Mouse (Mus musculus) adrenal gland (tissue): ENCODE results near the gene Adh4.
"Not testable (repeated sequence)": the region's sequence is repeated elsewhere in the genome, so short reads cannot be mapped to it uniquely, and the experiment has no call there.

Experiments used
- intact Hi-C: fragments of 180-260 bp; cut with DNase I; formaldehyde crosslinking; loops from one replicate; pipeline ENCODE4 v1.15.1; 2025
- long read RNA-seq, 2 experiments: library from polyadenylated mRNA; unstranded; transcript quantifications; one replicate each; pipeline ENCODE4 v2.0.0; 2020; ENCODE audit warnings: borderline replicate concordance in 1 of 2; ENCODE audit not compliant: insufficient replicate concordance in 1 of 2

Gene Adh4
- long read RNA-seq, experiment 1, partial matches to known transcripts = 1 of 1 reads
- long read RNA-seq, experiment 1, other reads (novel, unspliced or antisense) = 0 of 1 reads
- long read RNA-seq, experiment 2 = 0 reads

- intact Hi-C loops = no loop called here
Measured at GRCm38 (mm10) chr3:138415121-138415690, at the start of gene Adh4. Adh4 (plus strand) TSS chr3:138415466.

- intact Hi-C loops = no loop called here
Measured at GRCm38 (mm10) chr3:138366181-138366580, 49.1 kb upstream of the Adh4 start.

DNA sequence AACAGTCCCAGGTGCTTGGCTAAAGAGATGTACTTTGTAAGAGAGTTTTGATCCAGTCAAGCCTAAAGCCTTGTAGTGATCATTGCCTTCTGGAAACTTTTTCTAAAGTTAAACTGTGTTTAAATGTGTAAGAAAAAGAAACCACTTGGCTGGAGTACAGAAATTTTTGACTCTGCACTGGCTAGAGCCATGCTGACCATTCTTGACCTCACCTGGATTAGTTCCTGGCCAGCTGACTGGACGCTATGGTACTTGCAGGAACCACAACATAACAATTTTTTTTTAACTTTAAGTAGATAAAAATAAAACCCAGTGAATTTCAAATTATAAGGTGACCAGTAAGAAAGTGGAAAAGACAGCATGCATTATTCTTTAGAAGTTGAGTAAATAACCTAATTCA lies 45.7 kb upstream of the Adh4 start:
- intact Hi-C loops = no loop called here

DNA sequence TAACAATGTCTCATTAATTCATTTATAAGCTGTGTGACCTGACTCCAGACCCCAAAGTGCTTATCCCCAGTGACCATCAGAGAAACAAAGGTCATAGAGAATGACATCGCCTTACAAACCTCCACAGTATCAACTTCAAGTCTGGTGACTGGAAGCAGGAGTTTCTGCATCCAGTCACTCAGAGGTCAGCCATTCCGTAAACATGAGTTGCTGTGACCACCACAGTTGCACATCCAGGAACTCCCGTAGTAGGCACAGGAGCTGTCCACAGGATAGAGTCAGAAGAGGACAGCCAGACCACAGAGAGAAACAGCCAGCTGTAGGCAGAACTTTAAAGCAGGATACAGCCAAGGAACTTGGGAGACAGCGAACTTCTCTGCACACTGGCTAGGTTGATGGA lies 45.0 kb upstream of the Adh4 start:
- intact Hi-C loops = not testable (repeated sequence)

GRCm38 (mm10) chr3:138373920-138374319 lies 41.3 kb upstream of the Adh4 start:
- intact Hi-C loops = no loop called here

DNA sequence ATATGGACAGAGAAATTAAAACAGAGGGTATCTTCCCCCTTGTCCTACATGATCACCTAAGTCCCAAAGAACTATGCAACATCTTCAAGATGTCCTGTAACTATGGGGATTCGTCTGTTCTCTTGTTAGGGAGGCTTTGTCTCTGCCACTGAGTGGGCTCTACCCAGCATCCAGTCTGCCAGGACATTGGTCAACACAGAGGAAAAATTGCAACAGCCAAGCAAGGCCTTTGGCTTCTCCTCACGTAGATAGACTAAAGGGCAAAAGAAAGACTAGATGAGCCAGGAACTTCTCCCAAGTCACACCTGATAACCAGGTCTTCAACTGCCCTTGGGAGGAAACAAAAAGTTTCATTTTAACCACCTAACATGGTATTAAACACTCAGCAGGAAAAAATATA lies 40.1 kb upstream of the Adh4 start:
- intact Hi-C loops = no loop called here

DNA sequence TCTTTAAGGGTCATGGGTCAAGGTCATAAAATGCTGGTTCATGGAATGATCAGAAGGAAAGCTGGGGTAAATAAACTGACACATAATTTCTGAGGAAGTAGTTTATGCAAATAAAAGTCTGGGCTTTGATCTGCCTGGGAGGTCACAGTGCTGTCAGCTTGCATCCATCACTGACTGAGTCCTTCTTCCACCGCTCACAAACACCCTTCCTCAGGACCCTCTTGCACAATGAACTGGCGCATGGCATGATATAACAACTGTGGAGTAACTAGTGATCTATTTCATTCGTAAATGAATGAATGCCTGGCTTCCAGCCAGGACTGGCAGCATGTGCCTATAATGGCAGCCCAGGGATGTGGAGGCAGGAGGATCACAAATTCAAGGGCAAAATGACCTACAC lies 34.1 kb upstream of the Adh4 start:
- intact Hi-C loops = no loop called here

DNA sequence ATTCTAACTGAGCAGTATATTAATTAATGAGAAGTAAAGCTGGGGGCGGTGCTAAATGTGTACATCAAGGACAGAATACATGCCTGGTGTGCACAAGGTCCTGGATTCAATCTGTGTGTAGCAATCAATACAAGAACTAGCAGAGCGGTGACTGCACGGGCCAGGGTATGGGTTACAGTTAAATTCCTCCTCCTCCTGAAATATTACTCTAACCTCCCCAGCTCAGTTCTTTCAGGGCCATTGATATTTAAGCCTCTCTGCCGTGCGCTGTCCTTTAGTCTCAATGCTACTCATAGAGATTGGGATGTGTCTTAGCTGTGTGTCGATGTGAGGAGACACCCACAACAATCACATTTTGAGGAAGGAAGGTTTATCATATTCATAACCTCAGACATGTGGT lies 28.1 kb upstream of the Adh4 start:
- intact Hi-C loops = no loop called here

- intact Hi-C loops = loop anchor here (5.0 to 10.0 kb wide), 2 partner anchors 178 to 210 kb away; partner anchors contain the start of gene 4930579F01Rik
Measured at GRCm38 (mm10) chr3:138404872-138405271, 10.4 kb upstream of the Adh4 start.

GRCm38 (mm10) chr3:138405341-138405740 lies 9.9 kb upstream of the Adh4 start:
- intact Hi-C loops = loop anchor here (5.0 to 10.0 kb wide), 2 partner anchors 178 to 211 kb away; partner anchors contain the start of gene 4930579F01Rik

DNA sequence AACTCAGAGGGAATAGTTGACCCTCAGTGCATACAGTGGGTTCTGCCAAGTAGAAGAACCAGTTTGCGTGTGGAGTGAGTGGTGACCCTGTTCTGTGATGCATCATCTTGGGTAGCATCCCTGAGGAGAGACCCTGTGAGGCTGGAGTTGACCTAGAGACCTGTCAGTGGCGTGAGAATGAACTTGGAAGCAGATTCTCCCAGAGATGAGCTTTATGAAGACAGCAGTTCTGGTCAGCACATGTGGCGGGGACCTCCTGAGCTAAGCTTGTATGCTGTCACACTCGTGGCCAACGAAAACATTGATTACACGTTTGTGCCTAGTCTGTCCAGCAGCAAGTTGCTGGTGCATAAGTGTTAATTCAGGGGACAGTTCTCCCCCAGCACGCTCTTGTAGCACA lies 9.4 kb upstream of the Adh4 start:
- intact Hi-C loops = loop anchor here (5.0 to 10.0 kb wide), 2 partner anchors 179 to 211 kb away; partner anchors contain the start of gene 4930579F01Rik

GRCm38 (mm10) chr3:138407920-138408319 lies 7.3 kb upstream of the Adh4 start:
- intact Hi-C loops = loop anchor here (5.0 to 10.0 kb wide), 2 partner anchors 181 to 213 kb away; partner anchors contain the start of gene 4930579F01Rik

DNA sequence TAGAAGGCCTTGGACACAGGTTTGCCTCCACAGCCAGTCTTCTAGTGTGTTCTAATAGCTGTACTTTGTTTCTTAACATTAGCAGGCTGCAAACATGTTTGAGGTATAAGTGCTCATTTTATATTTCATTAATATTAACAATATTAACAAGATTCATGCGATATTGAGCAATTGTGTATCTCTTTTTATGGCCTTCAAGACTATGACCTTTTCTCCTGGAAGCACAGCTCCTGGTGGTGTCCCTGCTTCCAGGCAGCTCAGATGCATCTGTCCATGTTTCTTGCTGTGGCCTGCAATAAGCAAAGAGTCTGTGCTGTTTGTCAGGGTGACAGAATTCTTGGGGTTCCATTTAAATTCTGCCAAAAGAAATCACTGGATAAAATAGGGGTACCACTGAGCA lies 5.7 kb upstream of the Adh4 start:
- intact Hi-C loops = loop anchor here (5.0 to 10.0 kb wide), 2 partner anchors 182 to 215 kb away; partner anchors contain the start of gene 4930579F01Rik

GRCm38 (mm10) chr3:138410211-138410610 lies 5.1 kb upstream of the Adh4 start:
- intact Hi-C loops = no loop called here

GRCm38 (mm10) chr3:138419369-138419768 lies 4.1 kb downstream of the Adh4 start:
- intact Hi-C loops = no loop called here

- intact Hi-C loops = no loop called here
Measured at GRCm38 (mm10) chr3:138420385-138420784, 5.1 kb downstream of the Adh4 start.

DNA sequence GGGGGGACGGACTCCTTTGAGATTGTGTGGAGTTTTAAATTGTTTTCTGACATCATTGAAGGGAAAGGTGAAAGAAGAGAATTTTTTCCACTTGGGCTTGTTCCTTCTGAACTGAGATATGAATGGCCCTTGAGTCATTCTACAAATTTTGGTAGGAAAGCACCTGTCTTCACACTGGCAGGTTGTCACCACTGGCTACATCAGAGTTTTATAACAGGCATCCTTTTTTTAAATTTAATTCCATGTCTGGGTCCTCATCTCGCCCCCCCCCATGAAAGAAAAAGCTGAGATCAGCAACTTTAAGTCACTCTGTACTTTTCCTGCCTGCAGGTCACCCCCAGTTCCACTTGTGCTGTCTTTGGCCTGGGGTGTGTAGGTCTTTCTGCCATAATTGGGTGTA lies 8.4 kb downstream of the Adh4 start:
- intact Hi-C loops = no loop called here

- intact Hi-C loops = no loop called here
Measured at GRCm38 (mm10) chr3:138424247-138424646, 9.0 kb downstream of the Adh4 start.

GRCm38 (mm10) chr3:138430360-138430976 lies 15.2 kb downstream of the Adh4 start:
- intact Hi-C loops = loop anchor here (5.0 kb wide), 2 partner anchors 208 to 233 kb away; no protein-coding TSS in a partner anchor

- intact Hi-C loops = loop anchor here (5.0 kb wide), 2 partner anchors 210 to 235 kb away; no protein-coding TSS in a partner anchor
Measured at GRCm38 (mm10) chr3:138431835-138432234, 16.6 kb downstream of the Adh4 start.

DNA sequence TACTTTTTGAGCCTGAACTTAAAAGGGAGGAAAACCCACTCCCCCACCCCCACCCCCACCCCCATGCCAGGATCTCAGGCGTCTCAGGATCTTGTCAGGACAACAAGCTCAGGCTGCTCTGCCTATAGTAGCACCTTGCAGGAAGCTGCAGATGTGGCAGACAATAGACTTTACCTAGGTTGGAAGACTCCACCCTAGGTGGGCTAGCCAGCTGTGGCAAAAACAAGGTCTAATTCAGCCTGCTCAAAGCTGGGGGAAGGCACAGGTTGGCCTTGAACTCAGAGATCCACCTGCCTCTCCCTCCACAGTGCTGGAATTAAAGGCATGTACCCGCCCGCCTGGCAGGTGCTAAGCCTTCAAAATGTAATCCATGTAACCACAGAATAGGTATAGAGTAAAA lies 23.4 kb downstream of the Adh4 start:
- intact Hi-C loops = no loop called here

DNA sequence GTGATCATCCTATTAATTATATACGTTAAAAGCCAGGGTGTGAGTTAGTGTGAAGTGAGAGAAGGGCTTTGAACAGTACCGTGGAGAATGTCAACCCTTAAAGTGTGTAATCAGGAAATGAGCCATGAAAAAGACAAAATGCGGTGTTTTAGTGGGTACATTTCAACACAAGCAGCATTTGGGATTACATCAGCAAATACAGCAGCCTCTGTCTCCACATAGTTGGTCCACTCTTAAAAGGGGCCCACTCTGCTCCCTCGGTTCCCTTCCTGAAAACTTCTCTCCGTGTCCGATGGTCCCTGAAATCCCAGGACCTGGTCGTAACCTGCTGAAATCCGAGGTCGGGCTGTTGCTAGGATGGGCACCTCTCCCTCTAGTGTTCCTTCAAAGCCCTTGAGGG lies 26.9 kb downstream of the Adh4 start:
- intact Hi-C loops = no loop called here
